Mouse (Mus musculus) midbrain, embryonic 16.5 days (tissue): ENCODE measurements at regions not wholly inside any gene's neighbourhood (a gene's known extent, or its start where the extent isn't known, plus 50 kb on each side); places are given as distances from the start of the nearest gene placed in this dataset.

Source experiments
- ATAC-seq: fragments of 200-750 bp; cut with Nextera tagmentation; 2 replicates; pipeline ENCODE4 v1.8.0; 2017; ENCODE audit warnings: moderate TSS enrichment
- H3K27ac ChIP-seq: fragments of 300-500 bp; sonication (generic); 2 replicates; pipeline ENCODE4 v1.5.1; 2014; ENCODE audit warnings: mild to moderate bottlenecking, low read length, mixed read lengths
- H3K27me3 ChIP-seq: fragments of 300-500 bp; sonication (generic); 2 replicates; pipeline ENCODE4 v1.6.1; 2014; ENCODE audit warnings: low read depth, low read length, mixed read lengths; ENCODE audit not compliant: control insufficient read depth, insufficient read depth
- H3K36me3 ChIP-seq: fragments of 300-500 bp; sonication (generic); 2 replicates; pipeline ENCODE4 v1.6.1; 2014; ENCODE audit warnings: mild to moderate bottlenecking, low read length, moderate library complexity, mixed read lengths; ENCODE audit not compliant: control insufficient read depth, insufficient read depth
- H3K4me1 ChIP-seq: fragments of 300-500 bp; sonication (generic); 2 replicates; pipeline ENCODE4 v1.6.1; 2014; ENCODE audit warnings: mild to moderate bottlenecking, low read length, mixed read lengths; ENCODE audit not compliant: control insufficient read depth, insufficient read depth
- H3K4me2 ChIP-seq: fragments of 300-500 bp; sonication (generic); 2 replicates; pipeline ENCODE4 v1.6.1; 2014; ENCODE audit warnings: mild to moderate bottlenecking, low read length, mixed read lengths
- H3K4me3 ChIP-seq: fragments of 300-500 bp; sonication (generic); 2 replicates; pipeline ENCODE4 v1.5.1; 2014; ENCODE audit warnings: low read depth, mild to moderate bottlenecking, low read length, moderate library complexity, mixed read lengths
- H3K9ac ChIP-seq: fragments of 300-500 bp; sonication (generic); 2 replicates; pipeline ENCODE4 v1.6.1; 2014; ENCODE audit warnings: low read depth, low read length, mixed read lengths
- H3K9me3 ChIP-seq: fragments of 300-500 bp; sonication (generic); replicated peaks from 2 replicates; pipeline ENCODE4 v1.6.1; 2014; ENCODE audit warnings: mild to moderate bottlenecking, low read length, mixed read lengths; ENCODE audit not compliant: control insufficient read depth, poor library complexity, severe bottlenecking
- WGBS: fragments of 180-500 bp; shearing (Covaris S2); extraction: QIAGEN DNeasy Blood & Tissue Kit; methylation state at CpG from one replicate; pipeline ENCODE4 v1.1.7; 2014; 5-methylcytosine and 5-hydroxymethylcytosine counted together

- Histone ChIP-seq H3K4me1 (peaks cover 10% of the 10 kb centered on the region; the same call in 1 of the 2 replicates), H3K27ac (no peak overlapping the region), H3K36me3 (no peaks in the 10 kb centered on the region), H3K27me3 (no peaks in the 10 kb centered on the region), H3K9ac (no peak overlapping the region), H3K4me3 (no peak overlapping the region), H3K4me2 (no peak overlapping the region), H3K9me3 (no peaks in the 10 kb centered on the region)
- 79% methylated on average over 8 of the region's 8 CpGs for WGBS
- ATAC-seq, result no peak
Measured at GRCm38 (mm10) chr3:117108966-117109700, 140.3 kb upstream of the Palmd start.

GRCm38 (mm10) chr3:117107986-117108385 lies 139.2 kb upstream of the Palmd start:
- no peak for ATAC-seq
- Histone ChIP-seq H3K27ac (no peak overlapping the region), H3K4me1 (peaks cover 10% of the 10 kb centered on the region; the same call in 1 of the 2 replicates), H3K9me3 (no peaks in the 10 kb centered on the region), H3K4me3 (no peak overlapping the region), H3K9ac (no peak overlapping the region), H3K4me2 (no peak overlapping the region), H3K36me3 (no peaks in the 10 kb centered on the region), H3K27me3 (no peaks in the 10 kb centered on the region)
- WGBS, result 33% methylated on average over 6 of the region's 6 CpGs

DNA sequence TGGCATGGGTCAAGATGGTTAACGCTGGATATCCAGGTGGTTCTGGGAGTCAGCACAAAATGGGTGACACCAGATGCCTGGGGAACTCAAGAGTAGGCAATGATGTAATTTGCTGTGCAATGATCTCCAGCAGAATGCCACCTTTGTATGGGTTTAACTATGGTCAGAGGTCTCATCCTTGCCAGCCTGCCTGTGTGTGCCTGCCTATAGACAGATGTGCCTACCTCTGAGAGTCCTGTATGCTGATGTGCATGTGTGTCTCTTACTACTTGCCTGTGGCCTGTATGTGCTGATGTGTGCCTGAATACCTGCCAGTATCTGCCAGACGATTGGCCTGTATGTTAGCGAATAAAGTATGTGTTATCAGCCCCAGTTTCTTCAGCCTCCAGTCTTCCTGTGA lies 138.6 kb upstream of the Palmd start:
- Histone ChIP-seq H3K27ac (no peak overlapping the region), H3K4me3 (no peak overlapping the region), H3K9ac (no peak overlapping the region), H3K27me3 (no peaks in the 10 kb centered on the region), H3K36me3 (no peaks in the 10 kb centered on the region), H3K9me3 (no peaks in the 10 kb centered on the region), H3K4me1 (peaks cover 10% of the 10 kb centered on the region; the same call in 1 of the 2 replicates), H3K4me2 (no peak overlapping the region)
- WGBS, result 87% methylated on average over 3 of the region's 3 CpGs
- no peak for ATAC-seq

DNA sequence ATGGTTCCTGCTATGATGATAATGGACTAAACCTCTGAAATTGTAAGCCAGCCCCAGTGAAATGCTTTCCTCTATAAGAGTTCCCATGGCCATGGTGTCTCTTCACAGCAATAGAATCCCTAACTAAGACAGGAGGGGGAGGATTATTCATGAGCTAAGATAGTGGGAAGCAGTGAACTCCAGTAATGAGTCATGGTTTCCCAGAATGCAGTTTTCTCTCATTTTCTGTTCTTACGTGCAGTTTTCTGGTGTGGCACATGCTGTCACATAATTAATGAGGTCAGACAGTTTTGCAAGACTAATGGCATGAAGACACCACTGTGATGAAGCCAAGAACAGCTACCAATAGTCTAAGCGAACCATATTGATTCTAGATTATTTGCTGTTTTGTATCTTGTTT lies 118.9 kb upstream of the Palmd start:
- Histone ChIP-seq H3K36me3 (no peaks in the 10 kb centered on the region), H3K9me3 (no peaks in the 10 kb centered on the region), H3K4me2 (no peak overlapping the region), H3K4me1 (no peaks in the 10 kb centered on the region), H3K27me3 (no peaks in the 10 kb centered on the region), H3K27ac (no peak overlapping the region), H3K4me3 (no peak overlapping the region), H3K9ac (no peak overlapping the region)
- ATAC-seq, result no peak
- WGBS, result 72% methylated on average over 2 of the region's 2 CpGs

DNA sequence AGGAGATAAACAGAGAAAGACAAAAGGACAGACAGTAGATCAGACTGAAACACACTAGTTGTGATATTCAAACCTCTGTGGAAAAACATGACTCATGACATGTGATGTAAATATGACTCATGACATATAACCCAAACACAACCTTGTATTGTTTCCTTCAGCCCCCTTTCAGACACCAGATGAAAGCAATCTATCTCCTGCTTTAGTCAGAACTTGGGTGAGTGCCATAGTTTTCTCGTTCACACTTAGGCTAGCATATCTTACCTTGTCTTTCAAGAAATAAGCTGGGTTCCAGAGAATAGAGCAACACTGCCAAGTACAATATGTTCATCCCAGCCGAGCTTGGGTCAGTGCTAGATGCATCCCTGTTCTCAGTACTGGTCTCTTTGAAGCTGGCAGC lies 107.9 kb upstream of the Palmd start:
- no peak for ATAC-seq
- no peak overlapping the region for H3K4me3 ChIP-seq
- H3K27me3 ChIP-seq, result no peaks in the 10 kb centered on the region
- WGBS, result 82% methylated on average over 2 of the region's 2 CpGs
- H3K4me2 ChIP-seq, result no peak overlapping the region
- H3K36me3 ChIP-seq, result no peaks in the 10 kb centered on the region
- no peaks in the 10 kb centered on the region for H3K4me1 ChIP-seq
- no peak overlapping the region for H3K9ac ChIP-seq
- no peaks in the 10 kb centered on the region for H3K9me3 ChIP-seq
- no peak overlapping the region for H3K27ac ChIP-seq

- ATAC-seq, result no peak
- no peaks in the 10 kb centered on the region for H3K36me3 ChIP-seq
- no peaks in the 10 kb centered on the region for H3K27me3 ChIP-seq
- no peak overlapping the region for H3K4me3 ChIP-seq
- H3K9ac ChIP-seq, result no peak overlapping the region
- no peak overlapping the region for H3K27ac ChIP-seq
- H3K4me1 ChIP-seq, result no peaks in the 10 kb centered on the region
- no peaks in the 10 kb centered on the region for H3K9me3 ChIP-seq
- WGBS, result 84% methylated on average over 4 of the region's 4 CpGs
- no peak overlapping the region for H3K4me2 ChIP-seq
Measured at GRCm38 (mm10) chr3:117073399-117073798, 104.6 kb upstream of the Palmd start.

- no peak for ATAC-seq
- no peak overlapping the region for H3K27ac ChIP-seq
- no peaks in the 10 kb centered on the region for H3K9me3 ChIP-seq
- WGBS, result 76% methylated on average over 3 of the region's 3 CpGs
- no peaks in the 10 kb centered on the region for H3K27me3 ChIP-seq
- no peaks in the 10 kb centered on the region for H3K4me1 ChIP-seq
- H3K4me2 ChIP-seq, result no peak overlapping the region
- H3K4me3 ChIP-seq, result no peak overlapping the region
- H3K36me3 ChIP-seq, result no peaks in the 10 kb centered on the region
- H3K9ac ChIP-seq, result no peak overlapping the region
Measured at GRCm38 (mm10) chr3:117072998-117073397, 104.2 kb upstream of the Palmd start.

GRCm38 (mm10) chr3:117071851-117072250 lies 103.1 kb upstream of the Palmd start:
- WGBS, result 94% methylated on average over 5 of the region's 5 CpGs
- Histone ChIP-seq H3K4me2 (no peak overlapping the region), H3K9me3 (no peaks in the 10 kb centered on the region), H3K9ac (no peak overlapping the region), H3K4me1 (no peaks in the 10 kb centered on the region), H3K4me3 (no peak overlapping the region), H3K36me3 (no peaks in the 10 kb centered on the region), H3K27ac (no peak overlapping the region), H3K27me3 (no peaks in the 10 kb centered on the region)
- ATAC-seq, result no peak

DNA sequence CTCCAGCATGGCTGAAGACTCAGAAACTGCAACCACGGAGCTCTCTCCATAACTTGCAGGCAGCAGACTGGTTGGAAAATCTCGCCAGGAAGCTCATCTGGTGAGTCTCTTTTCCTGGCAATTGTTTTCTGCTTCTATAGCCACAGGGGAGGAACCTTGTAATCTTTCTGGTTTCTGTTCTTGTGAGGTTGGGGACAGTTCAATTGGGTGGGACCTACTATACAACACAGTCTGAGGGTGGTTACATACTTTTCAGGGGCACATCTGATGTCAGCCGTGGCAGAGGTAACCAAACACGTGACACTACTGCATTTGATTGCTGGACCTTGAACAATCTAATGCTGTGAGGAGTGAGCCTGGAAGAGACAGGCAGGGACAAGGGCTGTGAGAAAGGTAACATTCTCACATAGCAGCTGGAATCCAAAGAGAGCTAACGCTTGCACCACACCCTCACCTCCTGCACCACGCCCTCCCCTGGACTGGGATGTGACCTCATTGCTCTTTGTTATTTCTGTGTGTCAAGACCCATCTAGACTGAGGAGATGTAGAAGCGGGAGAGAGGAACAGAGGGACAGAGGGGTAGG lies 98.8 kb upstream of the Palmd start:
- H3K36me3 ChIP-seq, result no peaks in the 10 kb centered on the region

More for the DNA sequence above, 98.8 kb upstream of the Palmd start:
- WGBS, result 81% methylated on average over 7 of the region's 7 CpGs
- Histone ChIP-seq H3K4me3 (no peak overlapping the region), H3K4me1 (no peaks in the 10 kb centered on the region), H3K27ac (no peak overlapping the region), H3K9ac (no peak overlapping the region), H3K9me3 (no peaks in the 10 kb centered on the region), H3K27me3 (no peaks in the 10 kb centered on the region), H3K4me2 (no peak overlapping the region)
- no peak for ATAC-seq
